Mouse (Mus musculus): ENCODE measurements at regions not wholly inside any gene's neighbourhood (a gene's known extent, or its start where the extent isn't known, plus 50 kb on each side); places are given as distances from the start of the nearest gene placed in this dataset.

DNA sequence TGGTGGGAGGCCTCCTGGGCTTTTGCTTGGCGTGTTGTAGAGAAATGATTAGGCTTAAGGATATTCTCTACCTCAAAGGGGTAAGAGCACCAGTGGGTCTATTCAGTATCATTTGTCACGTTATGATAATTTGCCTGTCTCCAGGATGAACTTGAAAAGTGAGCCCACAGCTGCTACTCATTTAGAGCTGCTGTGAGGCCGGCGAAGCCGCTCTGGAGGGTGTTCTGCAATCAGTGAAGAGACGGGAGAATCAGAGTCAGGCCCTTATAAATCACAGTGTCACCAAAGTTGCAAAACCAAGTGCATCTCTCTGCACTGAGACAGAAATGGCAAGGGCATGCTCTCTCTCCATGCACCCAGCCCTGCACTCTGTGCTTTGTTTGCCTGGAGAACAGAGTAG is 467.7 kb upstream of the Nrp1 start:
- 10% methylated on average over 6 of the region's 6 CpGs for WGBS
- Histone ChIP-seq H3K36me3 (no peaks in the 10 kb centered on the region), H3K27ac (no peak overlapping the region), H3K4me3 (no peak overlapping the region), H3K4me1 (peaks cover 27% of the 10 kb centered on the region), H3K9me3 (replicated peaks) (no peaks in the 10 kb centered on the region), H3K27me3 (ENCODE audit: low read depth, poor library complexity, severe bottlenecking) (no peaks in the 10 kb centered on the region)
- peak; percentile 35 for DNase-seq (ENCODE audit: low spot score)

DNA sequence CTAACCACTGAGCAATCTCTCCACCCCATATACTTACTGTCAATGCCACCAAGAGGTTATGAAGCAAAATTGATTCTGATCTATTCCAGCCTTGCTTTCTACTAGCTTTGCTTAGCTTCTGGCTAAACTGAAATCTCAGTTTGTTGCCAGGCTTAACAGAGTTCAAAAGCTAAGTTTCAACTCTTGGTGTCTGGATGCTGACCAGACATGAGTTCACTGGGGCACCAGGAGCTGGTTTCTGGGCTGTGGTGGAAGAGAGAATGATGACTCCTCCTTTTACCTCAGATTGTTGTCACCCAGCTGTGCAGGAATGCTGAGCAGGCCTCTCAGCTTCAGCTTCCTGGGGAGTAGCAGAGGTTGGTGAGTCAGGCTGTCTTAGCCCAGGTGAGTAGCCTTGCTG is 464.1 kb upstream of the Nrp1 start:
- Histone ChIP-seq H3K9me3 (replicated peaks) (no peaks in the 10 kb centered on the region), H3K27me3 (ENCODE audit: low read depth, poor library complexity, severe bottlenecking) (no peaks in the 10 kb centered on the region), H3K27ac (no peak overlapping the region), H3K4me3 (no peak overlapping the region), H3K36me3 (no peaks in the 10 kb centered on the region), H3K4me1 (peaks cover 21% of the 10 kb centered on the region)
- DNase-seq (ENCODE audit: low spot score) = no peak

DNA sequence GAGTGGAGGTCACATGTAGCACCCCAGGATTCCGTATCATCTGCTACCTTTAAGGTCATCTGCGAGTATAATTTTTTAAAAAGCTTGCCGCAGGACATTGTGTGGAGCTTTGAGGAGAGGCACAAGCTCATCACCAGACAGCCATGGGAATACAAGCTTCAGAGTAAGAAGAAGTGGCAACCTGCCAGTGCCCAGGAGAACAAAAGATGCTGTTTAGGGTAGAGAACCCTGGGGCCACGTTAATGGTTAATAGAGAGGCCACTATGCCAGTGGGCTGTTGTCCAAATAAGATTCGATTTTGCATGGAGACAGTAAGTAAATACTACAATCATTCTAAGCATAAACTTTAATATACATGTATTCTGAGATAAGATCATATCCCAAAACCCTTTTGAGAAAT is 450.0 kb upstream of the Nrp1 start:
- WGBS = 91% methylated on average over 5 of the region's 5 CpGs
- Histone ChIP-seq H3K36me3 (no peaks in the 10 kb centered on the region), H3K4me3 (no peak overlapping the region), H3K9me3 (replicated peaks) (no peaks in the 10 kb centered on the region), H3K4me1 (no peaks in the 10 kb centered on the region), H3K27ac (no peak overlapping the region), H3K27me3 (ENCODE audit: low read depth, poor library complexity, severe bottlenecking) (no peaks in the 10 kb centered on the region)
- no peak for DNase-seq (ENCODE audit: low spot score)

DNA sequence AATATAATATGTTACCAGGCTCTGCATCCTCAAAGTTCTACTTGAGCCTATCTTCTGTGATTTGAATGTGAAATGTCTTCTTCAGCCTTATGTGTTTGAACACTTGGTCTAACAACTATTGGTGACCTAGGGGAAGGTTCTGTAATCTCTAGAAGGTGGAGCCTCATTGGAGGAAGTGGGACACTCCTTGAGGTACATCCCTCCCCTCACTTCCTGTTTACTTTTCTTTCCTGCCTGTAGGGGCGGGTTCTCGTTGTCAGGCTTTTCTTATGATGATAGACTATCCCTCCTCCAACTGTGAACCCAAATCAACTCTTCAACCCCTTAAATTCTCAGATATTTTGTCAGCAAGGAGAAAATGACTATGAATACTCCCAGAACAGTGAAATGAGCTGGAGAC is 448.8 kb upstream of the Nrp1 start:
- no peaks in the 10 kb centered on the region for H3K9me3 ChIP-seq (replicated peaks)
- H3K27me3 ChIP-seq (ENCODE audit: low read depth, poor library complexity, severe bottlenecking) = no peaks in the 10 kb centered on the region
- H3K36me3 ChIP-seq = no peaks in the 10 kb centered on the region
- H3K27ac ChIP-seq = no peak overlapping the region
- no peaks in the 10 kb centered on the region for H3K4me1 ChIP-seq
- WGBS = 76% methylated on average over 2 of the region's 2 CpGs
- DNase-seq (ENCODE audit: low spot score) = no peak
- H3K4me3 ChIP-seq = no peak overlapping the region

DNA sequence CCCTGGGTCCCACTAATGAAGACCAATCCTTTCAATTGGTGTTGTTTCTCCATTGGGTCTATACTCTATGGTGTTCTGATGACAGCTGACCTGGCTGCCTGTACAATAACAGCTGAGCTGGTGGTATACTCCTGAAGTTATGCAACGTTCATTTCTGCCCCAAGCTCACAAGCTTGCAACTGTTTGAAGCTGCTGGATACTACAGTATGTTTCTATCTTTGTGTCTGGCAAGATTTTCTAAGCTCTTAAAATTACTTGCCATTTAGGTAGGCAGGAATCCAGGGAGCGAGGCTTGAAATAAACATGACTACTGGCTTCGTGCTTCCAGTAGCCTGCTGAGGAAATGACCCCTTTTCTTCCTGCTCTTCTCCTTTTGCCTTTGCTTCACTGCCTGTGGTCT is 444.3 kb upstream of the Nrp1 start:
- Histone ChIP-seq H3K27me3 (ENCODE audit: low read depth, poor library complexity, severe bottlenecking) (no peaks in the 10 kb centered on the region), H3K36me3 (no peaks in the 10 kb centered on the region), H3K27ac (no peak overlapping the region), H3K4me1 (no peaks in the 10 kb centered on the region), H3K4me3 (no peak overlapping the region), H3K9me3 (replicated peaks) (no peaks in the 10 kb centered on the region)
- WGBS = 87% methylated on average over 3 of the region's 3 CpGs
- no peak for DNase-seq (ENCODE audit: low spot score)

DNA sequence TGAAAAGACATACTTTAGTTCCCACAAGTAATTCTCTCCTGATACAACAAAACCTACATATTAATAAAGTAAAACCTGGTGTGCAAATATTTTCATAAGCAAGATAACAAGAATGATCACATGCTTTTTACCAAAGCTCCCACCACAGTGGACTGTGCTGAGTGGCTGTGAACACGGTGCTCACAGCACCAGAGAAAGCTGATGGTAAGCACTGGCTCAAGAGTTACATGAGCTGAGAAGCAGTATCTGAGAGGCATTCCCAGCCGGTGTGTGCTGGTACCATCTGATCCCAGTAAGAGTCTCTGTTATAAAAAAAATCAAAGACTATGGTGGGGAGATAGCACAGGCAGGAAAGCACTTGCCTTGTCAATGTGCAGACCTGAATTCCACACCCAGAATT is 443.5 kb upstream of the Nrp1 start:
- Histone ChIP-seq H3K36me3 (no peaks in the 10 kb centered on the region), H3K4me3 (no peak overlapping the region), H3K27me3 (ENCODE audit: low read depth, poor library complexity, severe bottlenecking) (no peaks in the 10 kb centered on the region), H3K4me1 (no peaks in the 10 kb centered on the region), H3K27ac (no peak overlapping the region), H3K9me3 (replicated peaks) (no peaks in the 10 kb centered on the region)
- WGBS = 76% methylated on average over 2 of the region's 2 CpGs
- DNase-seq (ENCODE audit: low spot score) = no peak

DNA sequence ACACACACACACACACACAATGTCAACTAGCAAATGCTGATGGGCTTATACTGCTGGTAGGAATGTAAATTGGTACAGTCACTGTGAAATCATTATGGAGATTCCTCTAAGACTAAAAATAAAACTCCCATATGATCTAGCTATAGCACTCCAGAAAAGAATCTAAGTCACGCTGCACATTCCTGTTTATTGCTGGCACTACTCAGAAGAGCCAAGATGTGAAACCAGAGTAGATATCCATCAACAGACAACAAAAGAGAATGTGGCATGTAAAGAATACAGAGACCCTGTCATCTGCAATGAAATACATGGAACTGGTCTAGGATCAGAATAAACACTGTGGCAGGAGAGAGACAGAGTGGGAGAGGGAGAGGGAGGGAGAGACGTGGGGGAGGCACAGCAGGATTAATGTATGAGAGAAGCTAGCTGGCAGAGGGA is 442.8 kb upstream of the Nrp1 start:
- Histone ChIP-seq H3K9me3 (replicated peaks) (no peaks in the 10 kb centered on the region), H3K27me3 (ENCODE audit: low read depth, poor library complexity, severe bottlenecking) (no peaks in the 10 kb centered on the region), H3K4me1 (no peaks in the 10 kb centered on the region), H3K27ac (no peak overlapping the region), H3K36me3 (no peaks in the 10 kb centered on the region), H3K4me3 (no peak overlapping the region)
- WGBS = 60% methylated on average over 2 of the region's 2 CpGs
- DNase-seq (ENCODE audit: low spot score) = no peak

DNA sequence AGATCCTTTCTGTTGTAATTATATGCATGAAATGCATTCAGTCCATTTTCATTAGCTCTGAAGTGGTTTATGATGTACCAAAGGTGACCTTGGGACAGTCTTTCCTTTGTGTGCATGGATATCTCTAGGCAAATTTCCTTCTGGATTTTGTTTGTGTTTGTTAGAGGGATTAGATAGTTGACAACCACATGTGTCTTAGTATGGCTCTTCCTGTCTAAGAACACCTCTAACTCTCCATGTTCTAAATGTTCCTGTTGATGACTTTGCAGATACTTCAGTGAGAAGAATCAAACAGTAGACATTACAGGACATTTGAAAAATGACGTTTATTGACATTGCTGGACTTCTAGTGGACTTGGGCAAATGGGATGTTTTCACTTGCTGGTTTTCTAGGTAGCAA is 436.5 kb upstream of the Nrp1 start:
- no peak for DNase-seq (ENCODE audit: low spot score)
- H3K27ac ChIP-seq = no peak overlapping the region
- WGBS = 79% methylated on average over 1 of the region's 1 CpGs
- no peaks in the 10 kb centered on the region for H3K36me3 ChIP-seq
- H3K4me3 ChIP-seq = no peak overlapping the region
- H3K4me1 ChIP-seq = no peaks in the 10 kb centered on the region
- H3K27me3 ChIP-seq (ENCODE audit: low read depth, poor library complexity, severe bottlenecking) = no peaks in the 10 kb centered on the region
- no peaks in the 10 kb centered on the region for H3K9me3 ChIP-seq (replicated peaks)

DNA sequence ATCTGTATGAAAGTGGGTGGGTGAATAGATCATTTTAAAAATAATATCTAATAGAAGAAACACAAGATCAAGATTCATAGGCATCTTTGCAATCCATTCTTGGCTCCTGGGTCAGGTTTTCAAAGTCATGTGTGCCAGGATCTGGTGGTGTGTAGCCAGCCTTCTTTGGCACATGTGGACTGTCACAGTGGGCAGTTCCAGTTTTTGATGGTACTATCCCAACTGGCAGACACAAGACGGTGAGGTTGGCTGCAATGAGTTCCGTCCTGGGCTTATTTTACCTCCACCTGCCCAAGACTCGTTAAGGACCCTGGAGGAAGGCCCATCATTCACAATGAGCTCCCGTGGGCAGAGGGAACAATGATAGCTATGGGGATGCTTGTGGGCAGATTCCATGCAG is 435.1 kb upstream of the Nrp1 start:
- no peak overlapping the region for H3K4me3 ChIP-seq
- H3K9me3 ChIP-seq (replicated peaks) = no peaks in the 10 kb centered on the region
- H3K27ac ChIP-seq = no peak overlapping the region
- no peaks in the 10 kb centered on the region for H3K27me3 ChIP-seq (ENCODE audit: low read depth, poor library complexity, severe bottlenecking)
- no peak for DNase-seq (ENCODE audit: low spot score)
- no peaks in the 10 kb centered on the region for H3K4me1 ChIP-seq
- no peaks in the 10 kb centered on the region for H3K36me3 ChIP-seq
- WGBS = 82% methylated on average over 4 of the region's 4 CpGs

DNA sequence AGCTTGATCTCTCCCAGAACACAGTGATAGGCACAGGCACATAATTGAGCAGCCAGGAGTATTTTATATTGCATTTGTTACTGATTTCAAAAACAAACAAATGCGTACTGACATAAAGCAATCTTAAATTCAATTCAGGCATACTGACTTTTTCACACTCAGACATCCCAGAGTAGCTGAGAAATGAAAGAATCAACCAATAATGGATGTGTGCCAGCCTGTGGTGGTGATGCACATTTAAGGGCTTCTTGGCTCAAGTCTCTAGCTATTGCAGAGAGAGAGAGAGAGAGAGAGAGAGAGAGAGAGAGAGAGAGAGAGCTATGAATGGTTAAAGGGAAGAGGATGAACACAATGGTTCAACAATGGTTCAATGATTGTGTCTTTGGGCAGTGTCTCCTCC is 426.1 kb upstream of the Nrp1 start:
- H3K27ac ChIP-seq = no peak overlapping the region
- DNase-seq (ENCODE audit: low spot score) = no peak
- no peak overlapping the region for H3K4me3 ChIP-seq
- H3K4me1 ChIP-seq = no peaks in the 10 kb centered on the region
- H3K36me3 ChIP-seq = no peaks in the 10 kb centered on the region
- H3K9me3 ChIP-seq (replicated peaks) = no peaks in the 10 kb centered on the region
- H3K27me3 ChIP-seq (ENCODE audit: low read depth, poor library complexity, severe bottlenecking) = no peaks in the 10 kb centered on the region
- WGBS = 98% methylated on average over 1 of the region's 1 CpGs

DNA sequence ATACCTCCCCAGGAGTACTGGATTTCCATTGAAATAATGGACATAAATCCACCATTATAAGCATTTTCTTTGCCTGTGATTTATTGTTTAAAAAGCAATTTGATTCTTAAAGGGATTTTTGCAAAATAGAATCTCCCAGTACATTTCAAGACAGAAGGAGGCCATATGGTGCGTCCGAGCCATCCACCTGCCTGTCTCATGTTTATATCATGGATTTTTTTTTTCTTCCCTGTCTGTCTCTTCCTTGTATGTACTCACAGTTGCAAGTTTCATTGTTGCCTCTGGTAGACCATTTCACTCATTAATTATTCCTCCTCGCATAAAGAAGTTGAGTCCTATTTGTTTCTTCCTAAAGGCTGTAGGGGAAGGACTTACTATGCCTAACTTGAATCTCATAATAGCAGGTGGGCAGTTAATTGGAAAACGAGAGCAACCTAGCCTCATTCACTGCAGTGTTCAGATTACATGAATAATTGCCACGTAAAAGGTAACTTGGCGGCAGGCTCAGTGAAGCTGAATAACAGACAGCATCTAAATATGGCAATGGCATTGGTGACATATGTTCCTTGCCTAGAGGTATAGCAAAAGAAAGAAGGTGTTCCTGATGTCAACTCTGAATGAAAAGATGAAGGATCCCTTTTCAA is 421.5 kb upstream of the Nrp1 start:
- no peak for DNase-seq (ENCODE audit: low spot score)
- H3K4me1 ChIP-seq = peaks cover 9% of the 10 kb centered on the region
- no peaks in the 10 kb centered on the region for H3K36me3 ChIP-seq
- no peak overlapping the region for H3K4me3 ChIP-seq
- no peaks in the 10 kb centered on the region for H3K27me3 ChIP-seq (ENCODE audit: low read depth, poor library complexity, severe bottlenecking)
- WGBS = 83% methylated on average over 6 of the region's 6 CpGs
- no peaks in the 10 kb centered on the region for H3K9me3 ChIP-seq (replicated peaks)
- no peak overlapping the region for H3K27ac ChIP-seq

DNA sequence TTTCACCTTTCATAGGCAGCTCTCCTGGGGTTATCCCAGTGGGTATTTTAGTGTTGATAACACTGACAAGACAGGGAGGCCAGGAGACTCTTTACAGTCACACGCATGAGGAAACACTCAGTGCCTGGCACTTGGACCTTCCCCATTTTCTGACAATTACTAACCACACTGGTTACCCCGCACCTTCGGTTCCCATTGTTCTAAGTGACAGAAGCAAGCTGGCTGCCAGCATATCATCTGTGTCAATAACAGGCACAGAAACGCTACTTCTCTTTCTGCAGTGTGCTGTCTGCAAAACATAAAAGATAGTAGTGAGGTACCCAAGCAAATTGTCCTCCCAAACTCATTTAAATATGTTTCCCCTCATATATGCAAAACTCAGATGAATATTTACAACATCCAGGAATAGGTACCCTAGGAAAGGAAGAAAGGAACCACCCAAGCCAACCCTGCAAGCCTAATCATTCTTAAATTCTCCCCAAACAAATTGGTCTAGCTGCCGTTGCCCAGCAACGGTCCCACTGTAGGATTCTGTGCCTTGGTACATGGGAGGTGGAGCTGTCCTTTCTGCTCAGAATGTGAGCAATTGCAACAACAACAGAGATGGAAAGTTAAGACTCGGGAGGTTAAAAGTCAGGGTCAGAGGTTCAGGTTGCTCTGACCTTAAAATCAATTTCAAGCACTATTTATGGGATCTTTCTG is 419.0 kb upstream of the Nrp1 start:
- Histone ChIP-seq H3K9me3 (replicated peaks) (no peaks in the 10 kb centered on the region), H3K27ac (no peak overlapping the region), H3K4me3 (no peak overlapping the region), H3K4me1 (peaks cover 9% of the 10 kb centered on the region), H3K27me3 (ENCODE audit: low read depth, poor library complexity, severe bottlenecking) (no peaks in the 10 kb centered on the region), H3K36me3 (no peaks in the 10 kb centered on the region)
- WGBS = 70% methylated on average over 7 of the region's 7 CpGs
- no peak for DNase-seq (ENCODE audit: low spot score)

DNA sequence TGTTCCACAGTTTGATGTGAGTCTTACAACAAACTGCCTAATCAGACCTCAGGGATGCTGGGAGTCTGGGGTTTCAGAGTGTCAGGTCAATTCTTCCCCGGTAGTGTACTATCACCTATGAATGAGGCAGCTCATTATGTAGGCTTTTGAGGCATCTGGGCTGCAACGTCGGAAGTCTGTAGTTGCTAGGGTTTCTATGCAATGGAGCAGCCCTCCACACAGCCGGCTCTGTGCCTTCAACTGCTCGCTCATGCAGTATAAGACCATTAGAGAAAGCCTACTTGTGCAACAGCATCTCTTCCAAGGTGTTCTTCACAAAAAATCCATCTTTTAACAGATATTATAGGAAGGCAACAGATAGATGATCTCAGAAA is 418.4 kb upstream of the Nrp1 start:
- 51% methylated on average over 5 of the region's 5 CpGs for WGBS
- Histone ChIP-seq H3K9me3 (replicated peaks) (no peaks in the 10 kb centered on the region), H3K27me3 (ENCODE audit: low read depth, poor library complexity, severe bottlenecking) (no peaks in the 10 kb centered on the region), H3K4me1 (peaks cover 9% of the 10 kb centered on the region), H3K27ac (no peak overlapping the region), H3K4me3 (no peak overlapping the region), H3K36me3 (no peaks in the 10 kb centered on the region)
- no peak for DNase-seq (ENCODE audit: low spot score)

DNA sequence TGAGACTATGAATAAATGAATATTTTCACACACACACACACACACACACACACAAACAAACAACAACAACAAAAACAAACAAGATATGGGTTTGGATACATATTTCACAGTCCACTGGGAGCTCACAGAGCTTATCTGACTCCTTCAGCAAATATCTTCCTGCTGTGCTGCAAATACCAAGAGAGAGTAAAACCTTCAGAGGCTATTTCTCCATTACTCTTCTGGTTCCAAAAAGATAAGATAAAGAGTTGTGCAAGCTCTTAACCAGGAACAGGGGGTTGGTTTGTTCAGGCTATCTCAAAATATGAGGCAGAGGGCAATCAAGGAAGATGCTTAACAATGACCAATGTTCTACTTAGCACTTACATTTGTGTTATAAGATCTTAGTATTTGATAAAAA is 416.1 kb upstream of the Nrp1 start:
- DNase-seq (ENCODE audit: low spot score) = no peak

More for the DNA sequence above, 416.1 kb upstream of the Nrp1 start:
- Histone ChIP-seq H3K27me3 (ENCODE audit: low read depth, poor library complexity, severe bottlenecking) (no peaks in the 10 kb centered on the region), H3K4me1 (peaks cover 9% of the 10 kb centered on the region), H3K27ac (no peak overlapping the region), H3K36me3 (no peaks in the 10 kb centered on the region), H3K9me3 (replicated peaks) (no peaks in the 10 kb centered on the region), H3K4me3 (no peak overlapping the region)

Data from limb, embryonic 10.5 days (tissue).